Mouse (Mus musculus) forebrain, embryonic 13.5 days (tissue): ENCODE measurements at regions not wholly inside any gene's neighbourhood (a gene's known extent, or its start where the extent isn't known, plus 50 kb on each side); places are given as distances from the start of the nearest gene placed in this dataset.

ENCODE experiments used
- ATAC-seq: fragments of 200-750 bp; cut with Nextera tagmentation; 2 replicates; pipeline ENCODE4 v1.8.0; 2017
- H3K27ac ChIP-seq: fragments of 300-500 bp; sonication (generic); 2 replicates; pipeline ENCODE4 v1.5.1; 2015; ENCODE audit warnings: inconsistent platforms, mild to moderate bottlenecking, moderate library complexity
- H3K27me3 ChIP-seq: fragments of 300-500 bp; sonication (generic); 2 replicates; pipeline ENCODE4 v1.6.1; 2015; ENCODE audit warnings: mild to moderate bottlenecking, inconsistent platforms
- H3K36me3 ChIP-seq: fragments of 300-500 bp; sonication (generic); 2 replicates; pipeline ENCODE4 v1.6.1; 2015; ENCODE audit warnings: mild to moderate bottlenecking, inconsistent platforms; ENCODE audit not compliant: poor library complexity, severe bottlenecking
- H3K4me1 ChIP-seq: fragments of 300-500 bp; sonication (generic); 2 replicates; pipeline ENCODE4 v1.6.1; 2015; ENCODE audit warnings: inconsistent platforms
- H3K4me2 ChIP-seq: fragments of 300-500 bp; sonication (generic); 2 replicates; pipeline ENCODE4 v1.6.1; 2015; ENCODE audit warnings: inconsistent platforms, mild to moderate bottlenecking, moderate library complexity
- H3K4me3 ChIP-seq: fragments of 300-500 bp; sonication (generic); 2 replicates; pipeline ENCODE4 v1.5.1; 2015; ENCODE audit warnings: mild to moderate bottlenecking, inconsistent platforms
- H3K9ac ChIP-seq: fragments of 300-500 bp; sonication (generic); 2 replicates; pipeline ENCODE4 v1.6.1; 2015; ENCODE audit warnings: mild to moderate bottlenecking, inconsistent platforms
- H3K9me3 ChIP-seq: fragments of 300-500 bp; sonication (generic); replicated peaks from 2 replicates; pipeline ENCODE4 v1.6.1; 2016; ENCODE audit warnings: inconsistent platforms
- WGBS: fragments of 180-500 bp; shearing (Covaris S2); methylation state at CpG from one replicate; pipeline ENCODE4 v1.1.7; 2015; 5-methylcytosine and 5-hydroxymethylcytosine counted together

GRCm38 (mm10) chr19:20310653-20311052 lies 80.1 kb downstream of the Anxa1 start:
- Histone ChIP-seq H3K36me3 (no peaks in the 10 kb centered on the region), H3K27ac (no peak overlapping the region), H3K4me2 (no peak overlapping the region), H3K27me3 (no peaks in the 10 kb centered on the region), H3K4me3 (no peak overlapping the region), H3K4me1 (0 out of 2 replicates have a peak, but pooled peaks cover 2% of the 10 kb centered on the region), H3K9me3 (no peaks in the 10 kb centered on the region), H3K9ac (no peak overlapping the region)
- no peak for ATAC-seq
- 72% methylated on average over 2 of the region's 2 CpGs for WGBS

GRCm38 (mm10) chr19:20300066-20300651 lies 90.6 kb downstream of the Anxa1 start:
- H3K4me1 ChIP-seq = peaks cover 7% of the 10 kb centered on the region
- no peak overlapping the region for H3K4me2 ChIP-seq
- H3K27me3 ChIP-seq = no peaks in the 10 kb centered on the region
- H3K27ac ChIP-seq = no peak overlapping the region
- no peak overlapping the region for H3K9ac ChIP-seq
- ATAC-seq = peak; percentile 83
- no peak overlapping the region for H3K4me3 ChIP-seq
- no peaks in the 10 kb centered on the region for H3K9me3 ChIP-seq
- no peaks in the 10 kb centered on the region for H3K36me3 ChIP-seq
- 19% methylated on average over 2 of the region's 2 CpGs for WGBS

- no peaks in the 10 kb centered on the region for H3K9me3 ChIP-seq
- H3K4me3 ChIP-seq = no peak overlapping the region
- ATAC-seq = no peak
- no peak overlapping the region for H3K27ac ChIP-seq
- H3K27me3 ChIP-seq = no peaks in the 10 kb centered on the region
- no peaks in the 10 kb centered on the region for H3K36me3 ChIP-seq
- 80% methylated on average over 2 of the region's 2 CpGs for WGBS
- no peak overlapping the region for H3K4me2 ChIP-seq
- peaks cover 7% of the 10 kb centered on the region for H3K4me1 ChIP-seq
- no peak overlapping the region for H3K9ac ChIP-seq
These were observed 92.3 kb downstream of the Anxa1 start for GRCm38 (mm10) chr19:20298431-20298830.

- 75% methylated on average over 4 of the region's 4 CpGs for WGBS
- Histone ChIP-seq H3K36me3 (no peaks in the 10 kb centered on the region), H3K9ac (no peak overlapping the region), H3K27me3 (no peaks in the 10 kb centered on the region), H3K4me1 (no peaks in the 10 kb centered on the region), H3K27ac (no peak overlapping the region), H3K9me3 (no peaks in the 10 kb centered on the region), H3K4me2 (no peak overlapping the region), H3K4me3 (no peak overlapping the region)
- ATAC-seq = no peak
These were observed 105.6 kb downstream of the Anxa1 start for GRCm38 (mm10) chr19:20285188-20285587.

- ATAC-seq = no peak
- H3K4me2 ChIP-seq = no peak overlapping the region
These were observed 107.6 kb downstream of the Anxa1 start for GRCm38 (mm10) chr19:20283105-20283504.

GRCm38 (mm10) chr19:20261586-20261985 lies 129.2 kb downstream of the Anxa1 start:
- Histone ChIP-seq H3K4me2 (no peak overlapping the region), H3K27ac (no peak overlapping the region), H3K36me3 (no peaks in the 10 kb centered on the region), H3K27me3 (no peaks in the 10 kb centered on the region), H3K4me1 (no peaks in the 10 kb centered on the region), H3K9ac (no peak overlapping the region), H3K9me3 (no peaks in the 10 kb centered on the region), H3K4me3 (no peak overlapping the region)
- ATAC-seq = peak; percentile 53; the same call in 1 of the 2 replicates
- whole genome bisulfite sequencing = 85% methylated on average over 2 of the region's 2 CpGs

More at GRCm38 (mm10) chr19:20283105-20283504, 107.6 kb downstream of the Anxa1 start:
- no peak overlapping the region for H3K27ac ChIP-seq
- no peaks in the 10 kb centered on the region for H3K4me1 ChIP-seq
- H3K36me3 ChIP-seq = no peaks in the 10 kb centered on the region
- H3K27me3 ChIP-seq = no peaks in the 10 kb centered on the region
- H3K9ac ChIP-seq = no peak overlapping the region
- H3K9me3 ChIP-seq = no peaks in the 10 kb centered on the region
- WGBS = 89% methylated on average over 2 of the region's 2 CpGs
- H3K4me3 ChIP-seq = no peak overlapping the region

GRCm38 (mm10) chr19:20252151-20252550 lies 138.6 kb downstream of the Anxa1 start:
- H3K9ac ChIP-seq = no peak overlapping the region
- no peaks in the 10 kb centered on the region for H3K27me3 ChIP-seq
- no peak overlapping the region for H3K4me3 ChIP-seq
- no peaks in the 10 kb centered on the region for H3K4me1 ChIP-seq
- no peaks in the 10 kb centered on the region for H3K36me3 ChIP-seq
- H3K4me2 ChIP-seq = no peak overlapping the region
- H3K27ac ChIP-seq = no peak overlapping the region
- no peaks in the 10 kb centered on the region for H3K9me3 ChIP-seq
- ATAC-seq = no peak
- WGBS = 91% methylated on average over 2 of the region's 2 CpGs

- Histone ChIP-seq H3K27ac (no peak overlapping the region), H3K36me3 (no peaks in the 10 kb centered on the region), H3K4me2 (no peak overlapping the region), H3K9me3 (no peaks in the 10 kb centered on the region), H3K27me3 (no peaks in the 10 kb centered on the region), H3K9ac (no peak overlapping the region), H3K4me1 (peaks cover 3% of the 10 kb centered on the region; the same call in 1 of the 2 replicates), H3K4me3 (no peak overlapping the region)
- no peak; the same call in 1 of the 2 replicates for ATAC-seq
- WGBS = 64% methylated on average over 1 of the region's 1 CpGs
These were observed 146.9 kb downstream of the Anxa1 start for GRCm38 (mm10) chr19:20243817-20244216.

GRCm38 (mm10) chr19:20241266-20241665 lies 149.5 kb downstream of the Anxa1 start:
- no peak overlapping the region for H3K4me2 ChIP-seq
- WGBS = 70% methylated on average over 6 of the region's 6 CpGs
- H3K27me3 ChIP-seq = no peaks in the 10 kb centered on the region
- no peak overlapping the region for H3K9ac ChIP-seq
- H3K36me3 ChIP-seq = no peaks in the 10 kb centered on the region
- H3K9me3 ChIP-seq = no peaks in the 10 kb centered on the region
- H3K4me3 ChIP-seq = no peak overlapping the region
- ATAC-seq = 0 out of 2 replicates have a peak, but pooled peaks have one; percentile 50
- H3K27ac ChIP-seq = no peak overlapping the region
- peaks cover 3% of the 10 kb centered on the region; the same call in 1 of the 2 replicates for H3K4me1 ChIP-seq

DNA sequence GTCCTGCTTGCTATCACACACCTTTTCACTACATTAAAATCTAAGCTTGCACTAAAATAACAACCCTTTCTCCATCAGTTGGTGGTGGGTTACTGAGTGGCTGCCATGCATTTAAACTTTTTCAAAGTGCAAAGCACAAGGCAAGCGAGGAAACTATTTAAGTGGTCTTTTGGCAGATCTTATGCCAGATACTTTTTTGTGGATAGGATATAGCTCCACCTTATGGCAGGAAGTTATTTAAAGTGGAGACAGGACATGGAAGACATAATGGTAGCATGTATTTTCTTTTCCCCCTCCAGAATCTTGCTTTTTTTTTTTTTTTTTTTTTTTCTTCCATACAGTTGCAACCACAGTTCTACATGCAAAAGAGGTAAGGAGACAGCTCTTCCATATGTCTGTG lies 150.3 kb downstream of the Anxa1 start:
- Histone ChIP-seq H3K36me3 (no peaks in the 10 kb centered on the region), H3K27me3 (0 out of 2 replicates have a peak, but pooled peaks cover under 1% of the 10 kb centered on the region), H3K4me3 (no peak overlapping the region), H3K4me2 (no peak overlapping the region), H3K9me3 (no peaks in the 10 kb centered on the region), H3K27ac (no peak overlapping the region), H3K4me1 (peaks cover 3% of the 10 kb centered on the region; the same call in 1 of the 2 replicates), H3K9ac (no peak overlapping the region)
- 33% methylated on average over 1 of the region's 1 CpGs for WGBS
- no peak for ATAC-seq

DNA sequence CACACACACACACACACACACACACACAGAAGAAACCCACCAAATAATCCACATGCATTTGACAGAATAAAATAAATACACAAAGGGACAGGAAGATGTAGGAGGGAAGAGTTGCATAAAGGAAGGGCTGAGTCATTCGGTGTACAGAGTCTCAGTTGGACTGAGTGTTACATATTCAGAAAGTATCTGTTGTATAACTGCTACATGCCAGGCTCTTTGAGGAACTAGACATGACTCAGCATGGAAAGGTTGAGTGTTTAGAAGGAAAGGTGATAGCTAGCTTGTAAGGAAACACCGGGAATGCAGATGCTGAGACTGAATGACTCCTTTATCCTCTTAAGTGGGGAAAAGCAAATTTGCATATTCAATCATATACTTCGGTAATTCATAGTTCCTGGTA lies 151.3 kb downstream of the Anxa1 start:
- no peak overlapping the region for H3K27ac ChIP-seq
- H3K4me2 ChIP-seq = no peak overlapping the region
- H3K9ac ChIP-seq = no peak overlapping the region
- no peaks in the 10 kb centered on the region for H3K36me3 ChIP-seq
- ATAC-seq = no peak
- no peaks in the 10 kb centered on the region for H3K9me3 ChIP-seq
- peaks cover 3% of the 10 kb centered on the region; the same call in 1 of the 2 replicates for H3K4me1 ChIP-seq
- 0 out of 2 replicates have a peak, but pooled peaks cover 3% of the 10 kb centered on the region for H3K27me3 ChIP-seq
- H3K4me3 ChIP-seq = no peak overlapping the region
- 38% methylated on average over 3 of the region's 3 CpGs for WGBS

DNA sequence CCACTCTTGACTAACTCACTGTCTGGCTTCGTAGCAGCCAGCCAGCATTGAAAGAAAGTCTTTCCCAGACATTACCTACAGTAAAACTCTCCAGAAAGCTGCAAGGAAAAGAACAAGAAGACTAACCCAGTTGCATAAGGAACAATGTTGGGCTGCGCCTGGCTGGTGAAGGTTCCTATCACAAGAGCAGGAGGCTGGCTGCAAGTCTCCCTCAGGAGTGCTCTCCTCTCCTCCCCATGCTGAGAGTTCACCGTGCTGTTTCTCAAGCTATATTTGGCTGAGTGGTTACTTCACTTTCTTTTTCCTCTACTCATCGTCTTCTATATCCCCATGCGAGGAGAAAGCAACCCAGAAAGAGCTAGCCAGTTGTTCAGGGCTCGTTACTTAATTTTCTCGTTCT lies 164.0 kb downstream of the Anxa1 start:
- Histone ChIP-seq H3K27ac (no peak overlapping the region), H3K9me3 (no peaks in the 10 kb centered on the region), H3K4me2 (no peak overlapping the region), H3K4me1 (peaks cover 2% of the 10 kb centered on the region), H3K36me3 (no peaks in the 10 kb centered on the region), H3K27me3 (no peaks in the 10 kb centered on the region), H3K9ac (no peak overlapping the region), H3K4me3 (no peak overlapping the region)
- 86% methylated on average over 7 of the region's 7 CpGs for WGBS
- ATAC-seq = no peak

GRCm38 (mm10) chr19:20217389-20217788 lies 173.4 kb downstream of the Anxa1 start:
- Histone ChIP-seq H3K4me1 (no peaks in the 10 kb centered on the region), H3K27ac (no peak overlapping the region), H3K9me3 (no peaks in the 10 kb centered on the region), H3K27me3 (no peaks in the 10 kb centered on the region), H3K9ac (no peak overlapping the region), H3K4me3 (no peak overlapping the region), H3K4me2 (no peak overlapping the region), H3K36me3 (no peaks in the 10 kb centered on the region)
- ATAC-seq = no peak
